Mouse (Mus musculus) R1 (cell line): ENCODE results near the gene Zbtb18.
"Not testable (repeated sequence)": the region's sequence is repeated elsewhere in the genome, so short reads cannot be mapped to it uniquely, and the experiment has no call there.

Source experiments
- DNase-seq: peaks from one replicate; pipeline ENCODE4 v3.0.0-alpha.2; 2018; ENCODE audit warnings: low read depth, low spot score

Gene Zbtb18

GRCm38 (mm10) chr1:177447086-177447485 lies 4.9 kb downstream of the Zbtb18 start:
- no peak for DNase-seq

- DNase-seq: peak; percentile 13
Measured at GRCm38 (mm10) chr1:177447541-177448111, 5.5 kb downstream of the Zbtb18 start.

GRCm38 (mm10) chr1:177448121-177448561 lies 6.0 kb downstream of the Zbtb18 start:
- DNase-seq: peak; percentile 25

GRCm38 (mm10) chr1:177448921-177449320 lies 6.8 kb downstream of the Zbtb18 start:
- no peak for DNase-seq

- DNase-seq: not testable (repeated sequence)
Measured at GRCm38 (mm10) chr1:177449857-177450256, 7.7 kb downstream of the Zbtb18 start.

GRCm38 (mm10) chr1:177451041-177451440 lies 8.9 kb downstream of the Zbtb18 start:
- DNase-seq: no peak

- DNase-seq: no peak
Measured at GRCm38 (mm10) chr1:177451991-177452431, 9.9 kb downstream of the Zbtb18 start.

GRCm38 (mm10) chr1:177452987-177453386 lies 10.8 kb downstream of the Zbtb18 start:
- DNase-seq: no peak

GRCm38 (mm10) chr1:177453806-177454205 lies 11.7 kb downstream of the Zbtb18 start:
- no peak for DNase-seq

GRCm38 (mm10) chr1:177454492-177454891 lies 12.3 kb downstream of the Zbtb18 start:
- DNase-seq: no peak

- DNase-seq: no peak
Measured at GRCm38 (mm10) chr1:177455466-177455865, 13.3 kb downstream of the Zbtb18 start.

GRCm38 (mm10) chr1:177456208-177456607 lies 14.1 kb downstream of the Zbtb18 start:
- DNase-seq: no peak

GRCm38 (mm10) chr1:177456772-177457171 lies 14.6 kb downstream of the Zbtb18 start:
- no peak for DNase-seq

- DNase-seq: no peak
Measured at GRCm38 (mm10) chr1:177457981-177458380, 15.8 kb downstream of the Zbtb18 start.

GRCm38 (mm10) chr1:177458456-177459389 lies 16.6 kb downstream of the Zbtb18 start:
- DNase-seq: no peak

- DNase-seq: no peak
Measured at GRCm38 (mm10) chr1:177459536-177459935, 17.4 kb downstream of the Zbtb18 start.

GRCm38 (mm10) chr1:177467150-177467549 lies 25.0 kb downstream of the Zbtb18 start:
- DNase-seq: no peak

GRCm38 (mm10) chr1:177468436-177468835 lies 26.3 kb downstream of the Zbtb18 start:
- no peak for DNase-seq

- DNase-seq: no peak
Measured at GRCm38 (mm10) chr1:177470091-177470490, 27.9 kb downstream of the Zbtb18 start.

GRCm38 (mm10) chr1:177470951-177471350 lies 28.8 kb downstream of the Zbtb18 start:
- DNase-seq: no peak

- DNase-seq: no peak
Measured at GRCm38 (mm10) chr1:177475542-177476197, 33.5 kb downstream of the Zbtb18 start.

GRCm38 (mm10) chr1:177478578-177478977 lies 36.4 kb downstream of the Zbtb18 start:
- no peak for DNase-seq
